Mouse (Mus musculus) intestine, embryonic 16.5 days (tissue): Measurements from ENCODE around the gene Cldn19. TPM values are rescaled to one million over a fixed set of nuclear protein-coding genes. Genes with fewer than 3 reads are reported as not detected.

Source experiments
- ATAC-seq: fragments of 200-750 bp; cut with Nextera tagmentation; 2 replicates; pipeline ENCODE4 v1.8.0; 2017; ENCODE audit warnings: moderate TSS enrichment, moderate library complexity
- H3K27ac ChIP-seq: fragments of 300-500 bp; sonication (generic); 2 replicates; pipeline ENCODE4 v1.5.1; 2014; ENCODE audit warnings: mild to moderate bottlenecking, low read length
- H3K27me3 ChIP-seq: fragments of 300-500 bp; sonication (generic); replicated peaks from 2 replicates; pipeline ENCODE4 v1.6.1; 2014; ENCODE audit warnings: low read length, control low read depth, mixed read lengths; ENCODE audit not compliant: control insufficient read depth, insufficient read depth
- H3K36me3 ChIP-seq: fragments of 300-500 bp; sonication (generic); 2 replicates; pipeline ENCODE4 v1.6.1; 2014; ENCODE audit warnings: low read length, control low read depth; ENCODE audit not compliant: control insufficient read depth, insufficient read depth
- H3K4me1 ChIP-seq: fragments of 300-500 bp; sonication (generic); 2 replicates; pipeline ENCODE4 v1.6.1; 2014; ENCODE audit warnings: low read length, control low read depth, mixed read lengths; ENCODE audit not compliant: control insufficient read depth, insufficient read depth
- H3K4me2 ChIP-seq: fragments of 300-500 bp; sonication (generic); 2 replicates; pipeline ENCODE4 v1.6.1; 2014; ENCODE audit warnings: low read depth, low read length, control low read depth
- H3K4me3 ChIP-seq: fragments of 300-500 bp; sonication (generic); 2 replicates; pipeline ENCODE4 v1.5.1; 2014; ENCODE audit warnings: mild to moderate bottlenecking, low read length
- H3K9ac ChIP-seq: fragments of 300-500 bp; sonication (generic); 2 replicates; pipeline ENCODE4 v1.6.1; 2014; ENCODE audit warnings: low read depth, low read length
- H3K9me3 ChIP-seq: fragments of 300-500 bp; sonication (generic); 2 replicates; pipeline ENCODE4 v1.6.1; 2016; ENCODE audit warnings: low read length, control low read depth; ENCODE audit not compliant: control insufficient read depth
- WGBS: fragments of 180-500 bp; shearing (Covaris S2); extraction: QIAGEN DNeasy Blood & Tissue Kit; methylation state at CpG from one replicate; pipeline ENCODE4 v1.1.7; 2014; 5-methylcytosine and 5-hydroxymethylcytosine counted together
- polyA plus RNA-seq: library from polyadenylated mRNA; unstranded; fragments of >200 nt; fragmentation: Nextera tagmentation; extraction: Ambion mirVana; gene quantifications from 2 replicates; pipeline ENCODE4 v1.2.1, GENCODE M21; 2015

Cldn19 gene
- polyA plus RNA-seq, 1 experiment from 2014 or later: 0.28 TPM

- peak overlapping the region; percentile 82 for H3K9ac ChIP-seq
- no peak for ATAC-seq
- WGBS: 78% methylated on average over 3 of the region's 3 CpGs
These were observed 20.9 kb upstream of the Cldn19 start for GRCm38 (mm10) chr4:119234348-119234747.

GRCm38 (mm10) chr4:119238661-119239060, 16.6 kb upstream of the Cldn19 start:
- no peak overlapping the region for H3K4me2 ChIP-seq
- no peak overlapping the region for H3K9ac ChIP-seq
- H3K4me1 ChIP-seq: peaks cover 7% of the 10 kb centered on the region
- no peaks in the 10 kb centered on the region for H3K9me3 ChIP-seq
- no peak for ATAC-seq
- no peaks in the 10 kb centered on the region for H3K27me3 ChIP-seq
- WGBS: 83% methylated on average over 3 of the region's 3 CpGs
- H3K27ac ChIP-seq: no peak overlapping the region
- 0 out of 2 replicates have a peak, but pooled peaks cover 2% of the 10 kb centered on the region for H3K36me3 ChIP-seq
- H3K4me3 ChIP-seq: no peak overlapping the region

More at GRCm38 (mm10) chr4:119234348-119234747, 20.9 kb upstream of the Cldn19 start:
- Histone ChIP-seq H3K4me1 (peaks cover 14% of the 10 kb centered on the region), H3K9me3 (no peaks in the 10 kb centered on the region), H3K27me3 (no peaks in the 10 kb centered on the region), H3K4me2 (peak overlapping the region; percentile 92), H3K27ac (no peak overlapping the region), H3K4me3 (peak overlapping the region; percentile 92), H3K36me3 (no peaks in the 10 kb centered on the region)

- WGBS: 42% methylated on average over 12 of the region's 12 CpGs
- Histone ChIP-seq H3K4me2 (no peak overlapping the region), H3K4me3 (no peak overlapping the region), H3K27ac (no peak overlapping the region), H3K27me3 (no peaks in the 10 kb centered on the region), H3K4me1 (peaks cover 4% of the 10 kb centered on the region), H3K9me3 (no peaks in the 10 kb centered on the region), H3K9ac (peak overlapping the region; percentile 38; the same call in 1 of the 2 replicates), H3K36me3 (0 out of 2 replicates have a peak, but pooled peaks cover 2% of the 10 kb centered on the region)
- ATAC-seq: peak; percentile 72
These were observed 16.0 kb upstream of the Cldn19 start for GRCm38 (mm10) chr4:119239181-119239682.

GRCm38 (mm10) chr4:119241664-119242063, 13.6 kb upstream of the Cldn19 start:
- H3K9ac ChIP-seq: no peak overlapping the region
- 0 out of 2 replicates have a peak, but pooled peaks cover 2% of the 10 kb centered on the region for H3K36me3 ChIP-seq
- no peak overlapping the region for H3K4me3 ChIP-seq
- H3K9me3 ChIP-seq: no peaks in the 10 kb centered on the region
- no peak overlapping the region for H3K4me2 ChIP-seq
- WGBS: 91% methylated on average over 14 of the region's 14 CpGs
- ATAC-seq: no peak
- no peak overlapping the region for H3K27ac ChIP-seq
- H3K4me1 ChIP-seq: 0 out of 2 replicates have a peak, but pooled peaks cover 2% of the 10 kb centered on the region
- no peaks in the 10 kb centered on the region for H3K27me3 ChIP-seq

- Histone ChIP-seq H3K27me3 (no peaks in the 10 kb centered on the region), H3K27ac (no peak overlapping the region), H3K4me3 (no peak overlapping the region), H3K4me1 (0 out of 2 replicates have a peak, but pooled peaks cover 2% of the 10 kb centered on the region), H3K4me2 (no peak overlapping the region), H3K36me3 (0 out of 2 replicates have a peak, but pooled peaks cover 2% of the 10 kb centered on the region), H3K9ac (no peak overlapping the region), H3K9me3 (no peaks in the 10 kb centered on the region)
- ATAC-seq: no peak
- WGBS: 86% methylated on average over 12 of the region's 12 CpGs
These were observed 12.6 kb upstream of the Cldn19 start for GRCm38 (mm10) chr4:119242571-119242970.

- no peaks in the 10 kb centered on the region for H3K4me1 ChIP-seq
- H3K36me3 ChIP-seq: 0 out of 2 replicates have a peak, but pooled peaks cover 2% of the 10 kb centered on the region
- 76% methylated on average over 22 of the region's 22 CpGs for WGBS
- no peak overlapping the region for H3K4me2 ChIP-seq
- no peak overlapping the region for H3K4me3 ChIP-seq
- no peaks in the 10 kb centered on the region for H3K9me3 ChIP-seq
- no peak; the same call in 1 of the 2 replicates for ATAC-seq
- no peaks in the 10 kb centered on the region for H3K27me3 ChIP-seq
- H3K27ac ChIP-seq: no peak overlapping the region
- H3K9ac ChIP-seq: no peak overlapping the region
These were observed 10.6 kb upstream of the Cldn19 start for GRCm38 (mm10) chr4:119244468-119245240.

- H3K27ac ChIP-seq: 0 out of 2 replicates have a peak overlapping the region, but pooled peaks have one; percentile 28
- H3K36me3 ChIP-seq: 0 out of 2 replicates have a peak, but pooled peaks cover 2% of the 10 kb centered on the region
- WGBS: 72% methylated on average over 7 of the region's 7 CpGs
These were observed 9.7 kb upstream of the Cldn19 start for GRCm38 (mm10) chr4:119245556-119245955.

GRCm38 (mm10) chr4:119245961-119246360, 9.3 kb upstream of the Cldn19 start:
- H3K36me3 ChIP-seq: 0 out of 2 replicates have a peak, but pooled peaks cover 2% of the 10 kb centered on the region

More at GRCm38 (mm10) chr4:119245556-119245955, 9.7 kb upstream of the Cldn19 start:
- H3K27me3 ChIP-seq: no peaks in the 10 kb centered on the region
- H3K4me3 ChIP-seq: no peak overlapping the region
- no peak for ATAC-seq
- no peaks in the 10 kb centered on the region for H3K9me3 ChIP-seq
- no peak overlapping the region for H3K9ac ChIP-seq
- no peaks in the 10 kb centered on the region for H3K4me1 ChIP-seq
- no peak overlapping the region for H3K4me2 ChIP-seq

GRCm38 (mm10) chr4:119246688-119247225, 8.5 kb upstream of the Cldn19 start:
- H3K4me3 ChIP-seq: no peak overlapping the region
- H3K36me3 ChIP-seq: no peaks in the 10 kb centered on the region
- WGBS: 71% methylated on average over 14 of the region's 14 CpGs
- no peaks in the 10 kb centered on the region for H3K27me3 ChIP-seq
- no peaks in the 10 kb centered on the region for H3K4me1 ChIP-seq
- no peak for ATAC-seq
- no peak overlapping the region for H3K4me2 ChIP-seq
- H3K27ac ChIP-seq: no peak overlapping the region
- no peak overlapping the region for H3K9ac ChIP-seq
- no peaks in the 10 kb centered on the region for H3K9me3 ChIP-seq

More at GRCm38 (mm10) chr4:119245961-119246360, 9.3 kb upstream of the Cldn19 start:
- Histone ChIP-seq H3K4me1 (no peaks in the 10 kb centered on the region), H3K9ac (no peak overlapping the region), H3K27me3 (no peaks in the 10 kb centered on the region), H3K4me3 (no peak overlapping the region), H3K9me3 (no peaks in the 10 kb centered on the region), H3K4me2 (no peak overlapping the region), H3K27ac (no peak overlapping the region)
- ATAC-seq: no peak
- WGBS: 93% methylated on average over 9 of the region's 9 CpGs
